In genomic region chr10:12170243-12170642, GRCm38 (mm10) we compare ENCODE assay signal across 12 mouse cellular contexts.
"Had no signal": no experiment of that assay in that cellular context is flagged by ENCODE, and none has a peak within 500 bp of the region (broad histone marks: within the 10 kb centered on the region; RNA-seq: fewer than 3 reads in every experiment).

No protein-coding gene starts in this region.

- H3K4me3 ChIP-seq: layer of hippocampus, adult 2 months; limb, embryonic 10.5 days; liver, embryonic 15.5 days; lung, embryonic 15.5 days; neural tube, embryonic 12.5 days had no signal

- H3K27me3 ChIP-seq: liver, embryonic 15.5 days; lung, embryonic 15.5 days; neural tube, embryonic 12.5 days had no signal

- H3K4me1 ChIP-seq: limb, embryonic 10.5 days; liver, embryonic 15.5 days; lung, embryonic 15.5 days; neural tube, embryonic 12.5 days had no signal

- H3K27ac ChIP-seq: layer of hippocampus, adult 2 months; limb, embryonic 10.5 days; liver, embryonic 15.5 days; lung, embryonic 15.5 days; neural tube, embryonic 12.5 days; stomach, postnatal 0 days had no signal

- H3K4me2 ChIP-seq: liver, embryonic 11.5 days; liver, embryonic 15.5 days; lung, embryonic 15.5 days; neural tube, embryonic 12.5 days had no signal

- H3K9me3 ChIP-seq: limb, embryonic 10.5 days; liver, embryonic 15.5 days; lung, embryonic 15.5 days; neural tube, embryonic 12.5 days had no signal

- H3K36me3 ChIP-seq: limb, embryonic 10.5 days; liver, embryonic 15.5 days; lung, embryonic 15.5 days; neural tube, embryonic 12.5 days had no signal

- H3K9ac ChIP-seq: liver, embryonic 15.5 days; lung, embryonic 15.5 days; neural tube, embryonic 12.5 days had no signal

- DNase-seq: kidney, postnatal 10 days; kidney, postnatal 4 days; lung, postnatal 36 days; midbrain, embryonic 14.5 days; thymus, postnatal 4 days had no signal
